Mouse (Mus musculus) right cerebral cortex, postnatal 14 days (tissue): ENCODE results near the gene Eepd1.

ENCODE experiments used
- DNase-seq: peaks from one replicate; pipeline ENCODE4 v3.0.0; 2022

Eepd1 gene

GRCm38 (mm10) chr9:25489221-25489960 lies 8.0 kb downstream of the Eepd1 start:
- no peak for DNase-seq

DNA sequence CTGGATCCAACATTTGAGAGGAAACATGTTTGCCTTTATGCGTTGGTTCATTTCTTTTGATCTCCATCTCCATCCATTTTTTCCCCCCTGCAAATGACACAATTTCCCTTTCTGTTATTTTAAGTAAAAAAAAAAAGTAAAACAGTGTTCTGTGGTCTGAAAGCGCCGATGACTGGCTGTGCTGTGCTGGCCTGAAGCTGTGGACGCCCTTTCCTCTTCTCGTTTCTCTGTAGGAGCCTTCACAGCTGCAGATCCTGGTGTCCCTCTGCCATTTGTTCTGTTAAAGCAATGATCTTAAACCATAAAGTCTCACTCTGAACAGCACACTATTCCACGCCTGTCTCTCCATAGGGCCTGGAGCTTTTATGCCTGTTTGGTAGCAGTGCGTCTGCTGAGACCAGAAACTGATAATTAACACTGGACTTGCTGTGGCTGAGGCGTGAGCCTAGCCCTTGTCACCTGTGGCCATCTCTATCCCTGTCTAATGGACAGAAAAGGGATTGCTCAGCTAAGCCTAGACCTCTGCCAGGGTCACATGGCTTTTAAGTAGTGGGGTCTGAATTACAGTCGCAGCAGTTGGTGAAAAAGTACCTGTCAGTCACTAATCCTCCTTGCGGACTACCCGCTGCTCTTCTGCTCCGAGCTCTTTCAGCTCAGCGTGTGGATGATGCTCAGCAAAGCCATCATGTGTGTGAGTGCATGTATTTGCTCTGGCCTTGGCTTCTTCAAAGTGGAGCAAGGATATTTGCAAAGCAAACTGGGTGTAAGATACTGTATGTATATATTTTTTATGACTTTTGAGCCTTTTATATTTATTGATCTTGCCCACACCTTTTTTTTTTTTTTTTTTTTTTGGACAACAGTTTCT lies 9.2 kb downstream of the Eepd1 start:
- no peak for DNase-seq

DNA sequence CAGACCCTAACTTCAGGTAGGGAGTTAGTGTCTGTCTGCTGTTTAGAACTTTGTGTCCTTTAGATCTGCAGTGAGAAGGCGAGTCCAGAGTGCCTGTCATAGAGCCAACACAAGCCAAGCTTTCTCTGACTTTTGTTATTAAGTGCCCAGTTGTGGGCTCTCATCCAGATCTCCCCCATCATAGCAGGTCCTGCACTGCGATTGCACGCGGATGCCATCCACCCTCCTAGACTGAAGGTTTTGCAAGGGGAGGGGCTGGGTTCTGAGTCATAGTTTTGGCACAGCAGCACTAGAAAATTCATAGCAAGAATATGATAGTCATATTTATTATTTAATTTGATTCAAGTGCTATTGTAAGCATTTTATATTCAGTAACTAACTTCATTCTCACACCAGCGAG lies 12.6 kb downstream of the Eepd1 start:
- DNase-seq: no peak

DNA sequence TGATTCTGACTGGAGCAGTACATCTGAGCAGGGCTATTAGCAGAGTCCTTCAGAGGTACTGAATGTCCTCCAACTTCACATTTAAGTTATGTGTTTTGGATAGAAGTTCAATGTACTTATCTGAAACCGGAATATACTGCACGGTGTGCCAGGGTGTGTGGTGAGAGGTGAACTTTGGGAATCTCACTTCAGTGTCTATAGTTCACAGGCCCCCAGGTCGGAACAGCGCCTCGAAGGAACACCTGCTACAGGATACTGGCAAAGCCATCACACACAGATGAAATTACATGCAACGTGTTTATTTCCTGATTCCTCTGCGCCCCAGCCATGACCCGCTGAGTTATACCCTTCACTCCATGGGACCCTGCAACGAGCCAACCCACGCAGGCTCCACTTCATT lies 14.3 kb downstream of the Eepd1 start:
- DNase-seq: no peak

GRCm38 (mm10) chr9:25496196-25496595 lies 14.8 kb downstream of the Eepd1 start:
- no peak for DNase-seq

GRCm38 (mm10) chr9:25496703-25497102 lies 15.4 kb downstream of the Eepd1 start:
- DNase-seq: no peak

- DNase-seq: no peak
Observed at GRCm38 (mm10) chr9:25498770-25499169, 17.4 kb downstream of the Eepd1 start.

- DNase-seq: no peak
Observed at GRCm38 (mm10) chr9:25499306-25499705, 18.0 kb downstream of the Eepd1 start.

- no peak for DNase-seq
Observed at GRCm38 (mm10) chr9:25500031-25500430, 18.7 kb downstream of the Eepd1 start.

DNA sequence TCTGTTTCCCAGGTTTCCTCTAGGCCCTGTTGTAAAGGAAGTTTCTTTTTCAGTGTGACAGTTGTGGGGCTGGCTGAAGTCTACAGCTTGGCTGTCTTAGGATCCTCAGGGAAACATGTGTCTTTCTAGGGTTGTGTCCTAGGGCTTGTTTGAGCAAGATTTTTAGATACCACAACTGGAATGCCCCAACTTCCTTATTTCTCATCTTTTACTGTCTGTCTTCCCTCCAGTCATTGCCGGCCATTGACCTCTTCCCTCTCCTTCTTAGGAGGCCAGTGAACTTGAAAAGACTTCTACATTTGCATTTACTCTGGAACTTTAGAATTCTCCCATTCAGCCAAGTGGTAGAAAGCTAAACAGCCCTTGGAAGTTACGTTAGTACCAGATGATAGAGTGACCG lies 27.5 kb downstream of the Eepd1 start:
- no peak for DNase-seq

DNA sequence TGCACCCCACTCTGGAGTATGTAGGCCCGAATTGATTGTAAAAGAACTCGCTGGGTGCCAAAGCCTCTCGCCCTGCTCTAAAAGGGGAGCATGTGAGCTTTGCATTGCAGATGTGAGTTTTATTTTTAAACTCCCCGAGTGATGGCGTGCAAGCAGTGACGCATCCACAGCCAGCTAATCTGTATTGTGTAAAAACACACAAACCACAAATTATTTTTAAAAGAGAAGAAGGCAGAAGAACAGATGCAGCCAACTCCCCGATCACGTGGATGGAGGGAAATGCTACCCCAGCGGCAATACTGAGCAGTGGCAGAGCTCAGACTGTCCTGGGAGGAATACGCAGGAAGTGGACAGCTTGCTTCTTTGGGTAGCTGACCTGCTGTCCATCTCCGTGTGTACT lies 29.2 kb downstream of the Eepd1 start:
- DNase-seq: no peak

DNA sequence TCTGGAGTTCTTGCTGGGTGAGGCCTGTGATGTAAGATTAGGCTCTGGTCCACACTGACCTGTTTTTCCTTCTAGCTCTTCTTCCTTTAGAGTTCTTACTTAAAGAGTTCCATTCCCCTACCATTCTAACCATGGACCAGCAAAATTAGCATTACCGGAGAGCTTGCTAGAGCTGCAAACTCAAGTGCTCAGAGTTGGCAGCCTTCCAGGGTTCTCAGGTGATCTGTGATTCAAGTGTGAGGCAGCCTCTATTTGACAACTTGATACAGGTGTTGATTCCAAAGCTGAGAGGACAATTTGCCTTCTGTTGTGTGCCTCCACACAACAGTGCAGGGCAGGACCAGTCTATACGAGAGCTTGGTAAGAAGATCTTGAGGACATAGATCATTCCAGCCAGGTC lies 31.7 kb downstream of the Eepd1 start:
- DNase-seq: peak; percentile 27

- no peak for DNase-seq
Observed at GRCm38 (mm10) chr9:25513556-25513955, 32.2 kb downstream of the Eepd1 start.

DNA sequence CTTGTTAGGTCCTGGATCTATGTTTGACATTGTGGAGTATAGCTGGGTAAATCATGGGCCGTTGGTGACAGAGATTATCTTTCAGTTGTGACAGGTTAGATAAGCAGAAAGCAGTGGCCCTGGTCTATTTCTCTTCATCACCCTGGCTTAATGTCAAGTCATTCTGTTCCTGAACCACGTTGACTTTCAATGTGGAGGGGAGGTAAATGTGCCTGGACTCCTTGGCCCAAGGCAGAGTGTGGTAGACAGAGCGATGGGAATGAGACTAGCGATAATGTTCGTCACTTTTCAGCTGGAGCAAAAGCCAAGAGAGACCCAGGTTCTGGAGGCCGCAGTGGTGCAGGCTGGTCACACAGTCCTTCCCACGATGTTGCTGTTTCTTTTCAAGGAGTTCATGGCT lies 35.3 kb downstream of the Eepd1 start:
- no peak for DNase-seq

GRCm38 (mm10) chr9:25517982-25518381 lies 36.6 kb downstream of the Eepd1 start:
- no peak for DNase-seq

- peak; percentile 20 for DNase-seq
Observed at GRCm38 (mm10) chr9:25519193-25519592, 37.8 kb downstream of the Eepd1 start.

DNA sequence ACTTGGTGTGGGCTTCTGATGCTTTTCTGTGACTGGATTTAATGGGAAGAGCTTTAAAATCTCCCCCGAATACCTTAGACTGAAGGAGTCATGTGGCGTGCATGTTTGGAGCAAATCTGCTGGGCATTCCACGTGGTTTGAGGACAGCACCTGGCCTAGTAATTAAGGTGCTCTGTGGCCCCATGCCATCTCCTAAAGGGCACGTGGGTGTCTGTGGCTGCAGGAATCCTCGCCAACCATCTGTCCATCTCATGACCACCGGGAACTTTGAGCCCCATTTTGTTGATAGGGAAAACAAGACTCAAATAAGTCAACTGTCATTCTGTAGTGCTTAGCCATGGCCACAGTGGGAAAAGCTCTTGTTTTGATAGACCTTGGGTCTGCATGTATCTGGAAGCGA lies 39.5 kb downstream of the Eepd1 start:
- no peak for DNase-seq

DNA sequence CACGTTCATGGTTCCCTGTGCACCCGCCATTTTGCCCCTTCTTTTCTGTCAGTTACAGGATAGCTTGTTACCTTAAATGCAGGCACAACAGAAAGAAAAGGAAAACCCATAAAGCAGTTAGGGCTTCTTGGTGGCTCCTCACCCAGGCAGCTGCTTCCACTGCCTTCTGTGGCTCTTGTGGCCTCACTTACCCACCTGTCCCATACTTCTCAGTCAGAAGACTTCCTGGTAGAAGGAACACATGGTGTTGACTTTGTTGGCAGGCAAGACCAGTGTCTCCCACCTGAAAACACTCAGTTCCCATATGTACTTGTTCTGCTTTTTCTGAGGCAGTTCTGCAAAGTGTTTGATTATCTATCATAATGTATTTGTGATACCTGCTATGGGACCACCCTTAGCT lies 40.5 kb downstream of the Eepd1 start:
- no peak for DNase-seq

DNA sequence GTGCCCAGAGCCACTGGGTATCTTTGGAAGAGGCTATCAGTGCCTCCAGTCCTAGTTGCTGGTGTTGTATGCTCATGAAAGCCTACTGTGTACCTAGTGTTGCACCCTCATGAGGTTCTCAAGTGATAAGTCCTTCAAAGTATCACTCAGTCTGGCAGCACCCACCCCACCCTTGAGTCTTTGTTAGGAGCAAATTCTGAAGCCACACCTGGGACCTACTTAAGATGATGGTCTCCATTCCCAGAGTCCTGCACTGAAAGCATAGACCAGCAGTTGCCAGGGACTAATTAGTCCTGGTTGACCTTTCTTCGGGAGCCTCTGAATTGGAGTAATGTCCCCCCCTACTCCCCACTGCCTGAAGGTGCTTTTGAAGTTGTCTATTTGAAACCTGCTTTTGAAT lies 45.2 kb downstream of the Eepd1 start:
- DNase-seq: no peak

DNA sequence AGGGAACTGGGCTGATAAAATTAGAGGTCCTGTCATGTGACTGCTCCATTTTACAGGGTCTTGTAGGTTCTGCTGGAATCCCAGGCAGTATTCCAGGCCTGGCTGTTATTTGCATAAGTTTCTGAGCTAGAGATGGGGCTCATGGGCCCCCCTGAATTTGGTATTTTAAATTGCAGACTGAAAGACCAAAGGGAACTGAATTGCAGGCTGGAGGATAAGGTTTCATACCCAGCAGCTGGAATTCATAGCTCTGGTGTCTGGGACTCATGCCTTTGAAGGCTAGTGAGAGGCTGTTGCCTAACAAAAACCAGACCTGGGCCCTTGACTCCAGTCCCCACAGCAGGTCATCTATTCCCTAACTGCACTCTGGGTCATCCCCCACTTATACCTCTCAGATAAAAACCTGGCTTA lies 45.6 kb downstream of the Eepd1 start:
- no peak for DNase-seq

DNA sequence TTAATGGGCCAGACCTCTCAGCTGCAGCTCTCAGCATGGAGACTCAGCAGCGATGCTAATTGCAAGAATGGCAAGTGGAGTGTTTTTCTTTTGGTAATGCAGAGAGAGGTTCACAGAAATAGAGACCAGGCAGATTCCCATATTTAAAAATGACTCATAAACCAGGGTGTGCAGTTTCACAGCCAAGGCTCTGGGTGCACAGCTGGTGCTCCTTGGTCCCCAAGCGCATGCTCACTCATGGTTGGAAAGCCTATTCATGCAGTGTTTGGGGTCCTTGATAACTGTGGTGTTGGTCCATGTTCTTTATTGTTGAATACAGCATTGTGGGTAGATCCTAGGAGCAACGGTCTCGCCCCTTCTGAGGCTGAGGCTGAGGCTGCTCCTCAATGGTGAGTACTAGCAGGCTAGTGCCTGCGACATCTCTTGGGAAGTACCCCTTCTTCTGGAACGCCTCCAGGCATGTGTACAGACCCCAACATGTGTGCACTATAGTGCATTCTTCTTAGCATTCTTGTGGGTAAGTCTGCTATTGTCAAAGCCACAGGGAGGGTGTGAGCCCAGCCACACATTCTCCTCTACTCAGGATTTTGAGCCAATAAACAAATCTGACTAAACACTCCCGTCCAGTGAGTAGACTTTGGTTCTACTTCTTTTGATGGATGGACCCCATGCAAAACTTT lies 46.2 kb downstream of the Eepd1 start:
- DNase-seq: no peak

DNA sequence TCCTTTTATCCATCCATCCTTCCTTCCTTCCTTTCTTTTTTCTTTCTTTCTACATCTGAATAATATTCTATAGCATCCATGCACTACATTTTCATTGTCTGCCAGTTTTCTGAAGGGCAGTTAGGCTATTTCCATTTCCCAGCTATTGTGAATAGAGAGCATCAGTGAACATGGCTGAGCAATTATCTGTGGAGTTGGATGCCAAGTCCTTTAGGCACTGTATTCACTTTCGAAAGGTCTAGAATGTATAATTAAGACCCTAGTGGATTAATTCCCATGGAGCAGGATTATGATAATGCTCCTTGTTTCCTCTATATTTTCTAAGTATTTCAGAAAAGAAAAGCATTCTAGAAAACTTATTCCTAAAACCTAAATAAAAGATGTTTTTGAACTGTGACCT lies 50.3 kb downstream of the Eepd1 start:
- no peak for DNase-seq

GRCm38 (mm10) chr9:25532105-25532504 lies 50.8 kb downstream of the Eepd1 start:
- no peak for DNase-seq

- DNase-seq: no peak
Observed at GRCm38 (mm10) chr9:25535487-25535886, 54.1 kb downstream of the Eepd1 start.
